Mouse (Mus musculus): ENCODE measurements around the gene Bnipl.

The Bnipl gene

GRCm38 (mm10) chr3:95280747-95281146 lies 29.8 kb upstream of the Bnipl start:
- DNase-seq (ENCODE audit: low spot score in 2 of 2), result no peak

- DNase-seq (ENCODE audit: low spot score in 2 of 2), result no peak
These were observed 26.2 kb upstream of the Bnipl start for GRCm38 (mm10) chr3:95277149-95277551.

DNA sequence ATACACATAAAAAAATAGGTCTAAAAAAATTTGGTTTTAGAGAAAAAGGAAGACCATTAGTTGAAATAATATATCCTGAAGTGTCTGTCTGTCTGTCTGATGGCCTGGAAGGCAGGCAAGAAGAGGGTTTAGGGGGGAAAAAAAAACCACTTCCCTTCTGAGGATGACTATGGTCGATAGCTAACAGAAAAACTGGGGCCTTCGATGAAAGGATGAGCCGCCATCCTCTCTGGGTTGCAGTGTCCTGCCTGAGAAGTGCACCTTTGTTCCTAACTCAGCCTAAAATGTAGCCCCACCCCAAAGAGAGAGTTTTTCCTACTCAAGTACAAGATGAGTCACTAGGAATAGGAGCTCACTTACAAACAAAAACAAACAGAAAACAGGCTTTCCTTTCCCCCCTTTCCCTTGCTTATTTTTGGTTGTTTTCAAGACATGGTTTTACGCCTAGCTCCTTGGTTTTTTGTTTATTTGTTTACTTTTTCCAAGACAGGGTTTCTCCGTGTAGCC lies 25.5 kb upstream of the Bnipl start:
- no peak for DNase-seq (ENCODE audit: low spot score in 2 of 2)

GRCm38 (mm10) chr3:95275161-95275560 lies 24.2 kb upstream of the Bnipl start:
- DNase-seq (ENCODE audit: low spot score in 2 of 2), result no peak

DNA sequence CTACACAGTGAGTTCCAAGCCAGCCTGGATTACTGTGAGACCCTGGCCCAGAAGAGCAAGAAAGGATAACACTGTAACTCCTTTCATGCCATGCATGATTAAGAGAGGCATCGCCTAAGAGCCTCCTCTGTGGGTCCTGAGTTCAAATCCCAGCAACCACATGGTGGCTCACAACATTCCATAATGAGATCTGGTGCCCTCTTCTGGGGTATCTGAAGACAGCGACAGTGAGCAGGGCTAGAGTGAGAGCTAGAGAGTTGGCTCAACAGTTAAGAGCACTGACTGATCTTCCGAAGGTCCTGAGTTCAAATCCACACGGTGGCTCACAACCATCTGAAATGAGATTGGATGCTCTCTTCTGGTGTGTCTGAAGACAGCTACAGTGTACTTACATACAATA lies 23.5 kb upstream of the Bnipl start:
- no peak for DNase-seq (ENCODE audit: low spot score in 2 of 2)

DNA sequence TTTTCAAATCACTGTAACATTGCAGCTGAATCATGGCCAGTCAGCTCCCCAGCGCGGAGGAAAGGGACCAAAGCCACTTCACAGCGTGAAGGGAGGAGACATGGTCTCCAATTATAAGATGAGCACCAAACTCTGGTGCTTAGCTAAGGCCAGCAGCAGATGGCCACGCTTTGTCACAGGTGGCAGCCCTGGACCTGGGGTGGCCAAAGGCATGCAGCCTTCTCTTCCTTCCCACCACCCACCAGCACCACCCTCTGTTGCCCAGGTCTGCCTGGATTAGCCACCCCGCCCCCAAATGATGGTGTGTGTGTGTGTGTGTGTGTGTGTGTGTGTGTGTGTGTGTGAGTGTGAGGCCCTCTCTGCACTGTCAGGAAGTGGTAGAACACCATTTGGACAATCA lies 22.5 kb upstream of the Bnipl start:
- no peak for DNase-seq (ENCODE audit: low spot score in 2 of 2)

GRCm38 (mm10) chr3:95270766-95271364 lies 19.9 kb upstream of the Bnipl start:
- no peak for DNase-seq (ENCODE audit: low spot score in 2 of 2)

- DNase-seq (ENCODE audit: low spot score in 2 of 2), result no peak
These were observed 18.8 kb upstream of the Bnipl start for GRCm38 (mm10) chr3:95269789-95270188.

DNA sequence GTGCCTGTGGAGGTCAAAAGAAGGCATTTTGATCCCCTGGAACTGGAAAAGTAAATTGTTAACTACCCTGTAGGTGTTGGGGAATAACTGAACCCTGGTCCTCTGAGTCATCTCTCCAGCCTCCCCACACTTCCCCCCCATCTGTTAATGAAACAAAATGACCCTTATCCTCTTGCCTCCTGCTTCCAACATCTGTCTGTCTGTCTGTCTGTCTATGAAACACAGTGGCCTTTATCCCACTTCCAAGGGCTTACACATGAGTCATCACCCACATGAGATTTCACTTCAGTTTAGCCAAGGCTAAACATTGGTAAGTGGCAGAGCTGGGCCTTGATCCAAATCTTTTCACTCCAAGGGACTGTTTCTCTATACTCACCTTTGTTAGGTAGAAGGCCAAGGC lies 16.9 kb upstream of the Bnipl start:
- no peak for DNase-seq (ENCODE audit: low spot score in 2 of 2)

DNA sequence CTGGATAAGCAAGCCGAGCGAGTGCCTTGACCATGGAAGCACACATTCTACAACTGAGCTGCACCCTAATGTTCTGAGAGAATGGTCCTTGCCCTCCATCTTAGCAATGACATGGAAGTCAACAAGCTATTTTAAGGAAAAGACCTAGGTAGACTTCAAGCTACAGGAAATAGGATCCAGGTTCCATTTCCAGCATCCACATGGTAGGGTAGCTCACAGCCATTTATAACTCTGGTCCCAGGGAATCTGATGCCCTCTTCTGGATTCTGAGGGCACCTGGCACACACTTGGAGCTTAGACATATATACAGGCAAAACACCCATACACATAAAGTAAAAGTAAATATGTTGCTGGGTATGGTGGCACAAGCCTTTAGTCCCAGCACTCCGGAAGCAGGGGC lies 15.1 kb upstream of the Bnipl start:
- no peak for DNase-seq (ENCODE audit: low spot score in 2 of 2)

DNA sequence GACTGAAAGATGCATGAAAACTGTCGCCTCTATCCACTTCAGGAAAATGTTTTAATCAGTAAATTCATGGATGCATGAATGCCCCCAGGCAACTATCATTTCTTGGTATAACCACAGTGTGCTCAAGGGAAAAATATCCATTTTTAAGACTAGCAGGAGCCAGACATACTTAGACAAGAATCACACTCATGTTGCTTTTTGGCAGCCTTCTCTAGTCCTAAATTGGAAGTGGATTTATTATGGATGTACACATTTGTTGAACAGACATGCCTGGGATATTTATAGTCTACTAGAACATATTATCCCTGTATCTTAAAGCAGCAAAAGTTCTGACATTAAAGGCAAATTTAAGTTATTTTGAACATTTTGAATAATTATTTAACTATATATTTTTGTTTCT lies 13.7 kb upstream of the Bnipl start:
- no peak for DNase-seq (ENCODE audit: low spot score in 2 of 2)

- DNase-seq (ENCODE audit: low spot score in 2 of 2), result peak; percentile 52 to 65
These were observed 12.2 kb upstream of the Bnipl start for GRCm38 (mm10) chr3:95263089-95263739.

DNA sequence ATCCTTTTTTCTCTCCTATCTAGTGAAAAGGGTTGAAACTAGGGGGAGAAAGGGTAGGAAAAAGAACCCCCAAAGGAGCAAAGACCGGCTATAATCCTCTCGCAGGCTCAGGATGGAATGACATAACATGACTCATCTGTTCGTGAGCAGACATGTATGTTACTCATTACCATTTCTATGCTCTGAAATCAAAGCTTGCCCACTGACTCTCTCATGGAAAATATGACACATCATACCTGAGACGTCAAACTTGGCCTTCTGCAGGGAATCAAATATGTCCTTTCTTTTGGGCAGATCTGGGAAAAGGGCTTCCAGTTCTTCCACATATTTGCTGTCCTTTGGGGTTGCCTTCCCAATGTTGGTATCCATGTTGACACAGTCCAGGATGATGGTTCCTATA lies 11.0 kb upstream of the Bnipl start:
- DNase-seq (ENCODE audit: low spot score in 2 of 2), result no peak

GRCm38 (mm10) chr3:95256931-95257330 lies 5.9 kb upstream of the Bnipl start:
- DNase-seq (ENCODE audit: low spot score in 2 of 2), result no peak

DNA sequence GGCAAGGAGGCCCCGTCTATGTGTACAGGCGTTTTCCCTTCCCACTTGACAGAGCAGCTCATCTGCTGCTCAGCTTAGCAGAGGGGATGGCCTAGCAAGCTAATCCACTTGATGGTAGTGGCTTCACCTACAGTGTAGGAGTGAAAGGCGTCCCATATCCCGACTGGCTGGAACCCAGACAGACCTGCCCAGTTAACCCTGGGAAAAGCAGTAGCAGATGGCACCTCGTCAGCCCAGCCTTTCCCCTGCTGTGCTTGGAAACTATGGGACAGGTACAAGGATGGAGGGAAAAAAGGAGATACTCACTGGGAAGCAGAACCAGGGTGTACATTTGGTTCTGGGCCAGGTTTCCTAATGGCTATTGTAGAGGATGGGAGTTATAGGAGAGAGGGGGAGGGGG lies 632 bp downstream of the Bnipl start:
- DNase-seq (ENCODE audit: low spot score in 2 of 2), result no peak

DNA sequence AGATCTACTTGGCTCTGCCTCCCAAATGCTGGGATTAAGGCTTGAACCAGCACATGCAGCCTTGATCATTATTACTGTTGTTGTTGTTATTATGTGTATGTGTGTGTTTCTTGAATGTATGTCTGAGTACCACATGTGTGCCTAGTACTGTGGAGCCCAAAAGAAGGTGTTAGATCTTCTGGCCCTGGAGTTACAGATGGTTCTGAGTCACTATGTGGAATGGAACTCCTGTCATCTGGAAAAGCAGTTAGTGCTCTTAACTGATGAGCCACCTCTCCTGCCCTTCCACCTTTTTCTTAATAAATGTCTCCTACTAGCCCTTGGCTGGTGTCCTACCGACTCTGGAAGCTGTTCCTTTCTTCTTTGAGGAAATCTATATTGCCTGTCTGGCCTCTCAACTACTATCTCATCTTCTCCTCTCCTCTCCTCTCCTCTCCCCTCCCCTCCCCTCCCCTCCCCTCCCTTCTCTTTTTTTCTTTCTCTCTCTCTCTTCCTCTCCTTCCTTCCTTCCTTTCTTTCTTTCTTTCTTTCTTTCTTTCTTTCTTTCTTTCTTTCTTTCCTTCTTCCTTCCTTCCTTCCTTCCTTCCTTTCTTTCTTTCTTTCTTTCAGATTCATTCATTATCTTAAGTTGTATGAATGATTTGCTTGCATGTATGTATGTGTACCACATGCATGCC lies 3.2 kb downstream of the Bnipl start:
- DNase-seq (ENCODE audit: low spot score in 2 of 2), result no peak

- peak; percentile 44 to 61 for DNase-seq (ENCODE audit: low spot score in 2 of 2)
These were observed 4.3 kb downstream of the Bnipl start for GRCm38 (mm10) chr3:95246465-95247231.

- DNase-seq (ENCODE audit: low spot score in 2 of 2), result no peak
These were observed 7.9 kb downstream of the Bnipl start for GRCm38 (mm10) chr3:95243086-95243485.

GRCm38 (mm10) chr3:95241498-95241897 lies 9.5 kb downstream of the Bnipl start, which contains the start of gene Gm128:
TSS of gene Gm128 (minus strand) at chr3:95241598.
- no peak for DNase-seq (ENCODE audit: low spot score in 2 of 2)

GRCm38 (mm10) chr3:95240900-95241299 lies 10.1 kb downstream of the Bnipl start:
- no peak for DNase-seq (ENCODE audit: low spot score in 2 of 2)

DNA sequence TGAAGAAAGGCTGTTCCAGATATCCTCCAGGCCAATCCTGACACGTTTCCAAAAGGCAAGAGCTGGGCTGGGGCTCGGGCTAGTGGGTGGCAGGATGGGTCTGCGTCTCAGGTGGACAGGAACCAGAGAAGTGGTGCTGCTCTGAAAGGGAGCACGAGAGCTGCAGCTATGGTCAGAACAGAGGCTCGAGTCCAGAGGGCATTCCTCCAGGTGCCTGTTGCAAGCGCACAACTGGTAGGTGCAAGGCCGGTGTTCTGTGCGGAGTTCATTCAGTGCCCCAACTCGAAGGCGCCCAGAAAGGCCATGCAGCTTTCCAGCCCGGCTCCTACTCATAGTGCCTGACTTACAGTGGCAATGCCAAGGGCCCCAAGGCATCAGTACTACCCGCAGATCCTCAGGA lies 11.0 kb downstream of the Bnipl start:
- no peak for DNase-seq (ENCODE audit: low spot score in 2 of 2)

DNA sequence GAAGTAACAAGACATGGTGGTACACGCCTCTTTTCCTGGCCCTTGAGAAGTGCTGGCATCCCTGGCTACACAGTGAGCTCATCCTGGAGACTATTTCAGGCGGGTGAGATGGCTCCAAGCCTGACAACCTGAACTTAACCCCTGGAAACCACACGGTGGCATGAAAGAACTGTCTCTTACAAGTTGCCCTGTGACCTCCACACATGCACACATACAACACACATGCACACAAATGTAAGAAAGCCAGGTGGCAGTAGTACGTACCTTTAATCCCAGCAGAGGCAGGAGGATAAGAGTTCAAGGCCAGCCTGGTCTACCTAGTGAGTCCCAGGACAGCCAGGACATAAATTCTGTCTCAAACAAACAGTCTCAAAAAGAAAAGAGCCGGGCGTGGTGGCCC lies 12.0 kb downstream of the Bnipl start:
- no peak for DNase-seq (ENCODE audit: low spot score in 2 of 2)

Data from frontal cortex, postnatal 10 days (tissue).